Mouse (Mus musculus) G1E (cell line): ENCODE measurements around the gene Trim26.

Source experiments
- CTCF ChIP-seq: IDR thresholded peaks from 2 replicates; pipeline ENCODE4 v1.5.1; 2012; ENCODE audit warnings: low read depth, low read length, inconsistent platforms, mixed read lengths
- GATA1 ChIP-seq: IDR thresholded peaks from 2 replicates; pipeline ENCODE4 v1.6.1; 2012; ENCODE audit warnings: borderline replicate concordance, low read length, inconsistent platforms, mixed read lengths

- no peak for TF ChIP-seq CTCF
- no peak for TF ChIP-seq GATA1
These were observed 25.1 kb upstream of the Trim26 start, which contains the start of gene H2-M10.6 for GRCm38 (mm10) chr17:36811871-36812270.
